Mouse (Mus musculus) cortical plate, adult 2 months (tissue): ENCODE results near the gene Pigr. TPM values are rescaled to one million over a fixed set of nuclear protein-coding genes. Genes with fewer than 3 reads are reported as not detected.

Experiments
- H3K27ac ChIP-seq: fragments of 200-500 bp; 2 replicates; pipeline ENCODE4 v1.5.1; 2012; ENCODE audit warnings: low read length, control low read depth, inconsistent platforms; ENCODE audit not compliant: insufficient read depth
- H3K4me1 ChIP-seq: fragments of 200-500 bp; 2 replicates; pipeline ENCODE4 v1.6.1; 2011; ENCODE audit warnings: low read length; ENCODE audit not compliant: control insufficient read depth, insufficient read depth
- H3K4me3 ChIP-seq: fragments of 200-500 bp; 2 replicates; pipeline ENCODE4 v1.5.1; 2011; ENCODE audit warnings: mild to moderate bottlenecking, low read length, control low read depth; ENCODE audit not compliant: insufficient read depth
- CTCF ChIP-seq: fragments of 200-500 bp; IDR thresholded peaks from 2 replicates; pipeline ENCODE4 v1.5.1; 2011; ENCODE audit warnings: mild to moderate bottlenecking, control low read depth, low read length; ENCODE audit not compliant: insufficient read depth; ENCODE audit errors: extremely low read depth
- POLR2A ChIP-seq: fragments of 200-500 bp; IDR thresholded peaks from 2 replicates; pipeline ENCODE4 v1.6.1; 2011; ENCODE audit warnings: mild to moderate bottlenecking, low read length, control low read depth; ENCODE audit not compliant: insufficient read depth; ENCODE audit errors: extremely low read depth
- polyA plus RNA-seq: library from polyadenylated mRNA; depleted of rRNA; stranded (reverse); fragments of >200 nt; gene quantifications from 2 replicates; pipeline ENCODE4 v1.2.3, GENCODE M21; 2012

Pigr gene
- polyA plus RNA-seq, 1 experiment, result not detected

DNA sequence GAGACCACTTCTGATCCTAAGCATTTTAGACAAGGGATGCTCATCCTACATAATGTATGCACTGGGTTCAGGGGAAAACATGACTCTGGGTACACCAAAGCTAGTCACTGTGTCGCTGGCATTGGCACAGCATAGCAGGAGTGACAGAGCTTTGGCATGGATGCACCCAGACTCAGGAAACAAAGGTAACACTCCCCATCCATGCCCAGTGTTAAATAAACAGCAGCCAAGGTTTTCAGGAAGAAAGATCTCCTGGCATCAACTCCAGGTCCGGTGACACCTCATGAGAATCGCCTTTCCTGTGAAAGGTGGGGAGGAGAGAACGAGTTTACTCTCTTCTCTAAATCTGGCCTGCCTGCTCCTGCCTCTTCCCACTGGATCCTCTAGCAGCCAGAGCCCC, 2.2 kb downstream of the Pigr start:
- H3K4me3 ChIP-seq, result no peak overlapping the region
- no peak for TF ChIP-seq POLR2A
- no peak for TF ChIP-seq CTCF
- no peak overlapping the region for H3K27ac ChIP-seq
- no peaks in the 10 kb centered on the region for H3K4me1 ChIP-seq

GRCm38 (mm10) chr1:130829906-130830830, 3.7 kb downstream of the Pigr start:
- H3K27ac ChIP-seq, result no peak overlapping the region
- H3K4me3 ChIP-seq, result no peak overlapping the region
- H3K4me1 ChIP-seq, result no peaks in the 10 kb centered on the region
- TF ChIP-seq CTCF (no peak), POLR2A (no peak)

- Histone ChIP-seq H3K4me1 (no peaks in the 10 kb centered on the region), H3K27ac (no peak overlapping the region), H3K4me3 (no peak overlapping the region)
- TF ChIP-seq CTCF, result no peak
Observed at GRCm38 (mm10) chr1:130832230-130833149, 6.0 kb downstream of the Pigr start.

DNA sequence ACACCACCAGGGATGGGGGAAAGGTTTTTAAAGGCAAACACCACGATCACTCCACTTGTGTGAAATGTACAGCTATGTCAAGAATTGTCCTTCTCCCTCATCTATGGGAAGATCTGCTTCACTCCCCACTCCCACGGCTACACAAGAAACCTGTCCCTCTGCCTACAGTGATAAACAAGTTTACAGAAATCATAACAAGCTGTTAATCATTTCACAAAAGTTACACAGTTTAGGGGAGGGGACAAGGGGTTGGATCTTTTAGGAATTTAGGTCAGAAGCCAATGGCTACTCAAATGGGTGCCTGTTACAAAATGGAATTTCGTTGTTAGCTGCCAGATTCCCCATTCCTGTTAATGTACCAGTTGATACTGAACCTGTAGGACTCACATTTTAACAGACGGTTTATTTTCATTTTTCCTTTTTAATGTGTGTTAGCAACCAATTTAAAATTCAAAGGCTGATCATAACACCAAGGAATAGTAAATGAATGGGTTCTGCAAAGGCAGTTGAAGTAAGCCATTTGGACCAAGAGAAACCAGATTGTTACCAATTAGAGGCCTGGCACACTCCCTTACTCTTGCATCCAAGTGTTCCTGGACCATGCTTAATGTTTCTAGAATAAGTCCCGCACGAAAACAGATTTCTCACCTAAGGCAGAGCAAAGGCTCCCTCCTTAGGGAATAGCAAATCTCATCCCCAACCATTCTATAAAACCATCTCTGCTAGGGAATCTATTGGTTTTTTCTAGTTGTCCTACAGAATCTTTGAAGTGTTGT, 8.9 kb downstream of the Pigr start:
- no peak for TF ChIP-seq CTCF
- no peak for TF ChIP-seq POLR2A
- Histone ChIP-seq H3K4me1 (no peaks in the 10 kb centered on the region), H3K4me3 (no peak overlapping the region), H3K27ac (no peak overlapping the region)

DNA sequence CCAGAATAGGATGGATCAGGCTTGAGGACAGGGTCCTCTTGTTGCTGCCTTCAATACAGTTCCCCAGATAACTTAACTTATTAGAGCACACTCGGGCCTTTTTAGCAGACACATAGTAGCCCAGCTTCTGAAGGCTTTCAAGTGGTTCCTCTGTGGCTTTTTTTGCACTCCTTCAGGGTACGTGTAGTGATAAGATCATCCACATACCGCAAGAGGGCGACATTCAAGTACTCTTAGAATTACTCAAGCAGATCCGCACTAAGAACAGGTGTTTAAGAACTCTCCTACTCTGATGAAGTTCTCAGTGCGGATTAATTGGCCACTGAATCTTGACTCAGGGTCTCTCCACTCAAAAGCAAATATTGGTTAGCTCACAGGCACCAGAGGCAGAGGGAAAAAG, 11.8 kb downstream of the Pigr start:
- Histone ChIP-seq H3K4me1 (no peaks in the 10 kb centered on the region), H3K4me3 (no peak overlapping the region), H3K27ac (no peak overlapping the region)
- TF ChIP-seq CTCF (no peak), POLR2A (no peak)

- Histone ChIP-seq H3K4me3 (no peak overlapping the region), H3K4me1 (no peaks in the 10 kb centered on the region), H3K27ac (no peak overlapping the region)
- TF ChIP-seq POLR2A, result no peak
- TF ChIP-seq CTCF, result no peak
Observed at GRCm38 (mm10) chr1:130840599-130841379, 14.3 kb downstream of the Pigr start.

- no peak for TF ChIP-seq POLR2A
- no peak for TF ChIP-seq CTCF
- Histone ChIP-seq H3K4me3 (no peak overlapping the region), H3K27ac (no peak overlapping the region)
Observed at GRCm38 (mm10) chr1:130841621-130842020, 15.1 kb downstream of the Pigr start.

DNA sequence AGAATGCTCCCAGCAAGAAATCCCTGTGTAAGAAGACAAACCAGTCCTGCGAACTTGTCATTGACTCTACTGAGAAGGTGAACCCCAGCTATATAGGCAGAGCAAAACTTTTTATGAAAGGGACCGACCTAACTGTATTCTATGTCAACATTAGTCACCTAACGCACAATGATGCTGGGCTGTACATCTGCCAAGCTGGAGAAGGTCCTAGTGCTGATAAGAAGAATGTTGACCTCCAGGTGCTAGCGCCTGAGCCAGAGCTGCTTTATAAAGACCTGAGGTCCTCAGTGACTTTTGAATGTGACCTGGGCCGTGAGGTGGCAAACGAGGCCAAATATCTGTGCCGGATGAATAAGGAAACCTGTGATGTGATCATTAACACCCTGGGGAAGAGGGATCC, 18.0 kb downstream of the Pigr start:
- H3K4me3 ChIP-seq, result no peak overlapping the region
- no peaks in the 10 kb centered on the region for H3K4me1 ChIP-seq
- H3K27ac ChIP-seq, result no peak overlapping the region
- TF ChIP-seq POLR2A (no peak), CTCF (no peak)

More at GRCm38 (mm10) chr1:130841621-130842020, 15.1 kb downstream of the Pigr start:
- no peaks in the 10 kb centered on the region for H3K4me1 ChIP-seq
